Mouse (Mus musculus) kidney, postnatal 25 days (tissue): ENCODE measurements around the gene Trdn.

Source experiments
- DNase-seq, 2 experiments: peaks; one replicate each; pipeline ENCODE4 v3.0.0; 2021; ENCODE audit warnings: mixed read lengths in 2 of 2

Gene Trdn

GRCm38 (mm10) chr10:33080254-33080653 lies at the start of gene Trdn:
TSS of gene Trdn (plus strand) at chr10:33080554.
- no peak for DNase-seq

GRCm38 (mm10) chr10:33060771-33061170 lies 19.6 kb upstream of the Trdn start:
- no peak for DNase-seq

- no peak for DNase-seq
Observed at GRCm38 (mm10) chr10:33065566-33065965, 14.8 kb upstream of the Trdn start.

- no peak for DNase-seq
Observed at GRCm38 (mm10) chr10:33073126-33073525, 7.2 kb upstream of the Trdn start.

GRCm38 (mm10) chr10:33082151-33082844 lies 1.9 kb downstream of the Trdn start:
- no peak for DNase-seq

- DNase-seq = no peak
Observed at GRCm38 (mm10) chr10:33082961-33083626, 2.7 kb downstream of the Trdn start.

GRCm38 (mm10) chr10:33083627-33084158 lies 3.3 kb downstream of the Trdn start:
- no peak for DNase-seq

GRCm38 (mm10) chr10:33088403-33088802 lies 8.0 kb downstream of the Trdn start:
- DNase-seq = no peak

GRCm38 (mm10) chr10:33092400-33092799 lies 12.0 kb downstream of the Trdn start:
- no peak for DNase-seq

- DNase-seq = no peak
Observed at GRCm38 (mm10) chr10:33107942-33108341, 27.6 kb downstream of the Trdn start.

- no peak for DNase-seq
Observed at GRCm38 (mm10) chr10:33123028-33123427, 42.7 kb downstream of the Trdn start.

GRCm38 (mm10) chr10:33144911-33145310 lies 64.6 kb downstream of the Trdn start:
- DNase-seq = no peak

- DNase-seq = no peak
Observed at GRCm38 (mm10) chr10:33179731-33180631, 99.6 kb downstream of the Trdn start.

- no peak for DNase-seq
Observed at GRCm38 (mm10) chr10:33189031-33189430, 108.7 kb downstream of the Trdn start.

- no peak for DNase-seq
Observed at GRCm38 (mm10) chr10:33195919-33196318, 115.6 kb downstream of the Trdn start.

GRCm38 (mm10) chr10:33198257-33198656 lies 117.9 kb downstream of the Trdn start:
- DNase-seq = no peak

- DNase-seq = no peak
Observed at GRCm38 (mm10) chr10:33210411-33210810, 130.1 kb downstream of the Trdn start.

- DNase-seq = no peak
Observed at GRCm38 (mm10) chr10:33253911-33254310, 173.6 kb downstream of the Trdn start.

GRCm38 (mm10) chr10:33256202-33256601 lies 175.8 kb downstream of the Trdn start:
- DNase-seq = no peak

- peak in 1 of 2 experiments; percentile 39 for DNase-seq
Observed at GRCm38 (mm10) chr10:33304982-33305381, 224.6 kb downstream of the Trdn start.

GRCm38 (mm10) chr10:33353026-33353425 lies 272.7 kb downstream of the Trdn start:
- no peak for DNase-seq

- DNase-seq = no peak
Observed at GRCm38 (mm10) chr10:33366521-33366920, 286.2 kb downstream of the Trdn start.

- DNase-seq = no peak
Observed at GRCm38 (mm10) chr10:33370534-33370933, 290.2 kb downstream of the Trdn start.
